Mouse (Mus musculus) kidney, adult 2 months (tissue): ENCODE measurements at regions not wholly inside any gene's neighbourhood (a gene's known extent, or its start where the extent isn't known, plus 50 kb on each side); places are given as distances from the start of the nearest gene placed in this dataset.

Source experiments
- CTCF ChIP-seq: fragments of 200-500 bp; conservative IDR thresholded peaks from 2 replicates; pipeline ENCODE4 v1.5.1; 2011; ENCODE audit warnings: low read depth, mild to moderate bottlenecking, control low read depth, low read length, moderate library complexity, mixed read lengths; ENCODE audit not compliant: insufficient read depth, insufficient read length
- POLR2A ChIP-seq: fragments of 200-500 bp; IDR thresholded peaks from one replicate; pipeline ENCODE4 v1.6.1; 2011; ENCODE audit warnings: low read depth, low read length, control low read depth

GRCm38 (mm10) chr4:125420561-125421241 is 69.8 kb upstream of the Grik3 start:
- no peak for TF ChIP-seq POLR2A
- no peak for TF ChIP-seq CTCF
